Mouse (Mus musculus): ENCODE measurements at regions not wholly inside any gene's neighbourhood (a gene's known extent, or its start where the extent isn't known, plus 50 kb on each side); places are given as distances from the start of the nearest gene placed in this dataset.

DNA sequence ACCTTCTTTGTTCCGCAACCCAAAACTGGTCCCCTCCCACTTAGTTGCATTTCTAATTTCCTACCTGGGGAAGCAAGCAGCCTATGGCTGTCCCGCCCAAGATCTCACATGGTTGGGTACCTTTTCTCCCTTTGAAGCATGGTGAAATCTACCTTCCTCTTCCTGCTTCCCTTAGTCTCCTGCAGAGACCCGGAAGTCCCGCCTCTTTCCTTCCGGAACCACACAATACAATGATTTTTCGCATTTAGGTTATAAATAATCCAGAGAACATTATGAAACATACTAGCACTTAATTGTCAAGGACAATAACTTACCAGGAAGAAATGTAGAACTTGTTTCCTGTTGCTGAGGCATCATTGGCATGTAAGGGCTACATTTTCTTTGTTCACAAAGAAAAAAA is 58.8 kb downstream of the 1700009N14Rik start:
- no peak for DNase-seq (ENCODE audit: low spot score in 2 of 2)

DNA sequence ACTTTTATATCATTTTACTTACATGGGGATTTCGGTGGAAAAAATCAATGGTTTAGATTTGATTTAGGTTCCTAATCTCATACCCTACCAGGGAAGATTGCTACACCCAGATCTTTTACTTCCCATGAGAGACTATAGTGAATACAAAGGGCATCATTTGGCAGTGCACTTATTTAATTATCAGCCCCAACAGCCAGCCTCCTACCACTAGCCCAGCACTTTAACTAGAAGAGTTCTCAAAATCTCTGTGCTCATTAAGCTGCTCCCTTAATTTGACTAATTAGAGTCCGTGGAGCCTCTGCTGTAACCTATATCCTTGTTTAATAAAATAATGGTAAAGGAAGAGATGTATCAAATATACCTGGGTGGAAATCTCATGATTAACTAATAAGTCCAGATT is 77.4 kb downstream of the 1700009N14Rik start:
- no peak for DNase-seq (ENCODE audit: low spot score in 2 of 2)

DNA sequence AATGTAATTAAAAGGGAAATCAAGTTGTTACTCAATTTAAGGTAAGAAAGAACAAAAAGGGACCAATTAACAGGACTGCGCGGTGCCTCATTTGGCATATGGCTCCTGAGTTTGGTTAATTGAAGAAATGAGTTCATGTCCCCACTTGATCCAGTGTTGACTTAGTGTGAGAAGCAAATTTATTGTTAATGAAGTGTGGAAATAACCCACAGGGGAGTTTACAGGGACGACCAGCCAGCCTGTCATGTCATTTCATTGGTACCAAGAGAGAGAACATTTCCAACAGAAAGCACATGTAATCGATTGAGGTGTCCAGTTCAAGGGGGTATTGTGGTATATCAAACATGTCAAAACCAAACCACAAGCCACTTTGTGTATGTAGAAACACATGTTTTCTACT is 78.6 kb downstream of the 1700009N14Rik start:
- no peak for DNase-seq (ENCODE audit: low spot score in 2 of 2)

DNA sequence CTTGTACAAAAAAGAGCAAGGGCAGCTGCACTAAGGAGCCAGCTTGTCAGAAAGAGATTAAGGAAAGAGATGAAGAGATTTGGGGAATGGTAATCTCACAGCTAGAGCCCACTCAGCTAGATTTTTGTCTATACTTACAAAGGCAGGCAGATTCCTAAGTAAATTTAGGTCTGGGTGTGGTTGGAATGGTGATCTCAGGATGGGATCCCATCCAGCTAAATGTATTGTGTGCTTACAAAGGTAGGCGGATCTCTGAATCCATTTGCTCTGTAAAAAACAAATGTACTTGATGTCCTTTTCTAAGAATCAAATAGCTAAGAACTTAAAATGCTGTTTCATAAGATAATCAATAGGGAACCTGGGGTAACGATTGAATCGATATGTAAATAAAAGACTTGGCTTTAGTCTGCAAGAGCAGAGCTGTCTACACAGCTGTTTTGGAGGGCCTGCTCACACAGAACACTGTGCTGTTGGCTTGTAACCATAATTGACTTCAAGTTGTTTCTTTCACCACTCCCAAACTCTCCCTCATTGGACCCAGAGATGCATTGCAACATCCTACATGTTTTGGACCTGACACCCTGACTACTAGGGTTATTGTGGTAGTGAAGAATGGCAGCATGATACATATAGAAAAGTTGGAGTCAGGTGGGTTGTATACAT is 106.1 kb downstream of the 1700009N14Rik start:
- no peak for DNase-seq (ENCODE audit: low spot score in 2 of 2)

DNA sequence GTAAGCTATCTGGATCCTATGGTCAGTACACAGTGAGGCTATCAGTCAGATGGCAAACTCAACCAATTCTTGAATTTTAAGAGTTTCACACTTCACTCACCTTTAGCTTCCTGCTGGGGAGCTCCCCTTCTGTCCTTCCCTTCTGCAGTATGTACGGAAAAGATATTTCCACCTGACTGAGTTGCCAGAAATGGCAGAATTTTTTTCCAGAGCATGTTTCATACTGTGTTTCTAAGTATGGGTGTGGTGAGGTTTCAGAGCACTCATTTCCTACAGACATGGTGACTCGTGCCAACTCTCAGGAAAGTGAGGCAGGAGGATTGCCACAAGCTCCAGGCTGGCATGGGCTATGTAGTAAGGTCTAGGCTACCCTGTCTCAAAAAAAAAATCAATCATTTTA is 147.3 kb downstream of the 1700009N14Rik start:
- no peak for DNase-seq (ENCODE audit: low spot score in 2 of 2)

DNA sequence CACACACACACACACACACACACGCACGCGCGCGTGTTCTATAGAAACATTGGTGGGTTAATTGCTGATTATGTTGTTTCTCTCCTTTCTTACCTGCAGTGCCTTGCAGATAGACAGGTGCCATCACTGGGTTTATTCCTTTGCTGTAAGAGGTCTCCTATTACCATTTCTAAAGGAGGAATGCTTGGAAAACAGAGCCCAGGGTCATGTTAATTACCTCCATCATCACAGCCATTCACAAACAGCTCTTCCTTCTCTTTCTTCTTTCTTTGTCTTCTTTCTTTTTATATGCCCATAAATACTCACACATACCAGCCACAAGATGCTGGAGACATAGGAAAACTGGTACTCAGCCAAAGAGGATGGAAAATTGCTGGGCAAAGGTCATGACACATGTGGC is 155.0 kb downstream of the 1700009N14Rik start:
- DNase-seq (ENCODE audit: low spot score in 2 of 2) = no peak

DNA sequence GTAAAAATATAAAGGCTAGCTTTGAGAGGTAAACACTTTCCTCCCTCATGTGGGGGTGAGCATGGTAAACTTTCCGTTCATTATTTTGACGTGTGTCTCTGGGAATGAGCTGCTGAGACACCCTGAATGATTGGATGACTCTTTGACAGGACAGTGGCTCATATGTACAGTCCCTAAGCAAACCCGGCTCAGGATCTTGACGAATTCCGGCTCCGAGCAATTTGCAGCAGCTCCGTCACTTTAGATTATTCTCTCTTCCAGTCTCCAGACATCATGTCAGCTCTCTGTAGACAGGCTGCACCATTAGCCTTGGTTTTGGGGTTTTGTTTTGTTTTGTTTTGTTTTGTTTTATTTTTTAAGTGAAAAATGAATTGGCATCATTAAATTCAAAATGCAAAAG is 194.0 kb downstream of the 1700009N14Rik start:
- no peak for DNase-seq (ENCODE audit: low spot score in 2 of 2)

DNA sequence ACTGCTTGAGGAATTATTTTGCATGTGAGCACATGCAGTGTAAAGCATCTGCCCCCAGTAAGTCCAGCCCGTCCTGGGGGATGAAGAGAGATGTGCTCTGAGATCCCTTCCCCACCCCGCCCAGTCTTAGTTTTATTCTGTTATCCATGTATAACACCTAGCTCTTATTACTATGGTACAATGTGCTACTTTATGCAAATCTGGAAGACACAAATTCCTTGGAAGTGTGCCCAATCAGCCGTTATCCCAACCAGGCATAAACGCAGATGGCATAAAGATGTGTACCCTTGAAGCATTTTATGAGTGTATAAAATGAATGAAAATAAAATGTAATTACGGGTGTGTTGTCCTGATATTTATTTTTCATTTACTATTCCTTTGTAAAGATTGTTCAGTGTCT is 194.8 kb downstream of the 1700009N14Rik start:
- DNase-seq (ENCODE audit: low spot score in 2 of 2) = no peak

DNA sequence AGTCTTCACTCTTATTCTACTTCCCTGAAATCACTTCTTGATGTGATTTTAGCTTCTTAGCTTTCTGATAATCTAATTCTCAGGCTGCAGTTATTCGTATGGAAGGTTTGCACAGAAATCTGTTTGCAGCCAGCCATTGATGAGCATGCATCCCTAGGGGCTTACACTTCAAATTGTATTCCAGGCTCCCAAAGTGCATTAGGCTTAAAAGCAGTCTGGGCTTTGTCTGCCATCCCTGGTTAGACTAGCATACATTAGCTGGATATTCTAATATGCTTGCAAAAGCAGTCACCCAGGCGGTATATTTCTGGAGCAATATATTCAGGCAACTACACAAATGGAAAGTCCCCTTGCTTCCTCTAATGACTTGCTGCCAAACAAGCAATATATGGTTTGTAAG is 210.4 kb downstream of the 1700009N14Rik start:
- DNase-seq (ENCODE audit: low spot score in 2 of 2) = no peak

DNA sequence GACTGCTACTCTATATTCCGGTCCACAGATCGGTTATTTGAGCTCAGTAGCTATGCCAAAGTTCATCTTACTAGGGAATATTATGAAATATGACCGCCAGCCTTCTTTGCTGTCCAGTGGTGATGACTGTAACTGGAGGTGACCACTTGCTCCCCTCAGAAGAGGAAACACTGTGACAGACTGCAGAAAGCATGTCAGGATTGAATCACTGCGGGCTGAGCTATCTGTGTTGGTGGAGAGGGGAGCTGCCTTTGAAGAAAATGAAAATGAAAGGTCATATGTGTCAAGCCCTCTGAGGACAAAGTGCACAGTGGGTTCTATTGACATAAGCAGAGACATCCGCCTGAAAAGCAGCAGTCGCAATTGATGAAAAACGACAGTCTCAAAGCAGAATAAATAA is 222.5 kb downstream of the 1700009N14Rik start:
- no peak for DNase-seq (ENCODE audit: low spot score in 2 of 2)

DNA sequence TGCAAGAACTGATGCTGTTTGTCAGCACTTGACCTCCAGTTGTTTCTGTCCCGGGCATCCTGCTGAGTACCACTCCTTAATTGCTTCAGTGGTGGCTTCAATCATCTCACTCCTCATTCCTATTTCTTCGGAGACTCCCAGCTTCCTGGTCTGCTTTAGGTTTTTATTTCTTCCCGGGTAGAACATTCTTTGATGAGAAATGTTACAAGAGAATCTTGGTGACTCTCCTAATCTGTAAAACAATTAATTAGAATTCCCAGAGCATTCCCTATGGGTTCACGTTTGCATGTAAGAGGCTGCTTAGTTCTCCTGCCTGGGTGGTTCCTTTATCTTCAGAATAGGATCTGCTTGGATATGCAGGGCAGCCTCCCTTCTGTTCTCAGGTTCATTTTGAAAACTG is 245.1 kb downstream of the 1700009N14Rik start:
- DNase-seq (ENCODE audit: low spot score in 2 of 2) = no peak

DNA sequence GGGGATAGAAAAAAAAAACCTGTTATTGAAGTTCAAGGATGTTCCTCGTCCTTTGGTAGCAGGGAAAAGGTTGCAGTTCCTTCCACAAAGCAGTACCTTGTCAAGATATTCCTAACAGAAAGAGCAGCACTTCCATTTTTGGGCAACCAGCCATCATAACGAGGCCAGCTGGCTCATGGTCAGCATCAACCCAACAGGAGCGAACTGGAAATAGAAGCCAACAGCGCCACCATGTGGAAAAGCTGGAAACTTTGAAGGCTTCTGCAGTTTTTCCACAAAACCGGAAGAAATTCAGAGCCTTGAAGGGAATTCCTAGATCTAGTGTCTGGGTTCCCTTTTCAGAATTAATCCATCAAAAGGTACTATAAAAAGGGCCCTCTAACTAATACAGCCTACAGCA is 247.5 kb downstream of the 1700009N14Rik start:
- peak; percentile 4 to 57 for DNase-seq (ENCODE audit: low spot score in 2 of 2)

DNA sequence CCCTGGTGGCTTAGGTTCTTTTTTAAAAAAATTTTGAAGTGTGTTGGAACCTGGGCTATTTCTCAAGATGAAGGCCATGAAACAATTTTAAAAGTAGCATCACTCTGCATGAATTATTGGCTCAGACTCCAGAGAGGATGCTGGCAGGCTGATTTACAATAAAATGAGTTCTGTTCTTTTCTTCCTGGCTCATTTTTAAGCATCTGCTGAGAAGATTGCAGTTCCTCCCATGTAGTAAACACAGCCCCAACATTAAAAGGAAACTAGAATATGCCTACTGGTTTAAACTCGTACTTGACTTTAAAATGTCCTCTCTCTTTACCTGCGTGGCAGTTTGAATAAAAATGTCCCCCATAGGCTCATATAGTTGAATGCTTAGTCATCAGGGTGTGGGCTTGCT is 249.3 kb downstream of the 1700009N14Rik start:
- DNase-seq (ENCODE audit: low spot score in 2 of 2) = no peak

DNA sequence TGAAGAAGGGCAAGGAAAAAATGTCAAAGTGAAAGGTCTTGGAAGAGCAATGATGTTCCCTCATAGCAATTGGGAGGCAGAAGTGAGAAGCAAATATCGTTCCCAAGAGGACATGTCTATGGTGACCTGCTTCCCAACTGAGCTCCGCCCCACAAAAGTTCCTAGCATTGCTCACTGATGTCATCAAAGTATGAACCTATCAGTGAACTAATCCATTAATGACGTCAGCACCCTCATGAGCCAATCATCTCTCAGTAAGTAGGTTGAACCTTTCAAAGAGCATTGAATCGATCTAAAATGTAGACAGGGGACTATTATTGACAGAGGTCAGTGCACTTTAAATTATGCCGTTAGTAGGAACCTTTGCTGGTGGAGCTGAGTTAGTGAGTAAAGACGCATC is 267.4 kb downstream of the 1700009N14Rik start:
- DNase-seq (ENCODE audit: low spot score in 2 of 2) = no peak

DNA sequence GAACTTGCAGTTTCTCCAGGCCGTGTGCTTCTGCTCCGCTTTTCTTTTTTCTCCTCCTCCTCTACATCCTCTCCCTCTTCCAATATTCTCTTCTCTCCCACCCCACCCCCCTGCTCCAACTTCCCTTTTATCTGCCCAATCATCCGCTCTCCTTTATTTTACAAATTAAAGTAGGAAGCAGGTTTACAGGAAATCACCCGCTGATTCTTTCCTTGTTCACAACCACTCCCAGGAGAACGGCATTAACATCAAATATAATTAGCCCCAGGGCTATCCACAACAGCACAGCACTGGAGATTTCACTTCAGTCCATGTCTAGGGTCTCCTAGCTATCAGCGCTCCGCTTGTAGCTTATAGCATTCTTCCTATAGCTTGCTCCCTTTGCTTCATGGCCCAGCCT is 268.6 kb downstream of the 1700009N14Rik start:
- DNase-seq (ENCODE audit: low spot score in 2 of 2) = no peak

DNA sequence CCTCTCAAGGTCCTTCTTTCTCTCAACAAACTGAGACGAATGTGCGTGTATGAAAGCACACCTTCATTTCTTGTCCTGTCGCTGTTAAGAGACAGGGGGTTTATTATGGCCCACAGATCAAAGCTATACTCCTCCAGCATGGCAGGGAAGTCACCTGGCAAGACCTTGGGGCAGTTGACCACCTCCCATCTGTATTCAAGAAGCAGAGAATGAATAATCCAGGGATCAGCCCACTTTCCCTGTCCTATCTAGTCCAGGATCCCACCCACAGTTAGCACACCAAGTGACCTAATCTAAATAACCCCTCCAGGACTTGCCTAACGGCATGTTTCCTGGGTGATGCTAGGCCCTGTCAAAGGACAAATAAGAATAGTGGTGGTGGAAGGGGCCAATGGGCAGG is 269.9 kb downstream of the 1700009N14Rik start:
- DNase-seq (ENCODE audit: low spot score in 2 of 2) = no peak

DNA sequence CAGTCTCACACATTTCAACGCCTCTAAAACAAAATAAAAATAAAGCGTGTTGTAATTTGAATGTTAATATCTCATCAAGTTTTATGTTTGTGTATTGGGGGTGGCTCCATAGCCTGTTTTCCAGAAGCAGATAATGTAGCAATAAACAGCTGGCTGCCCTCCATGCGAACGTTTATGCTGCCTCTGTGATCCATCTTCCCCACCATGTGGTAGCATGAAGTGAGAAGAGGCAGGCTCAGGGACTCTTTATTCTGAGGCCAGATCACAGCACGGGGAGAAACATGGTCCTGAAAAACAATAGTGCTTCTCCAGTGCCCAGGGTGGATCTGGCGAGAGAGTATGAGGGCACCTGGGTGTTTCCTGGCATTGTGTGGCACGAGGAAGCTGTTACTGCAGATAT is 271.4 kb downstream of the 1700009N14Rik start:
- DNase-seq (ENCODE audit: low spot score in 2 of 2) = no peak

DNA sequence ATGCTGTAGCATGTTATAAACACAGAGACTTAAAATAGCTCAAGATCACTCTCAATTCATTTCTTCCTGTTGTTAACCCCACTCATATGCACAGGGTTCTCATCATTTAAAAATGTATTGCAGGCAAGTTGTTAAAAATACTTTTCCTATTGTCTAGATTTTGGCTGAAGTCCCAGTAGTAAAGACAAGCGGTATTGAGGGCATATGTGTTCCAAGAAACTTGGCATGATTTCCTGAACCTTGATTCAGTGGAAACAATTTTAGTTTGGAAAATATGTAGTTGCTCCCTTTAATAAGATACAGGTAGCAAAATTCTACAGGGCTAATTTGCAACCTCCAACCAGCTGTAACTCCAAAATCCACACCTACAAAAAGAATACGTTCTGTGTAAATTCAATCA is 315.5 kb downstream of the 1700009N14Rik start:
- DNase-seq (ENCODE audit: low spot score in 2 of 2) = no peak

DNA sequence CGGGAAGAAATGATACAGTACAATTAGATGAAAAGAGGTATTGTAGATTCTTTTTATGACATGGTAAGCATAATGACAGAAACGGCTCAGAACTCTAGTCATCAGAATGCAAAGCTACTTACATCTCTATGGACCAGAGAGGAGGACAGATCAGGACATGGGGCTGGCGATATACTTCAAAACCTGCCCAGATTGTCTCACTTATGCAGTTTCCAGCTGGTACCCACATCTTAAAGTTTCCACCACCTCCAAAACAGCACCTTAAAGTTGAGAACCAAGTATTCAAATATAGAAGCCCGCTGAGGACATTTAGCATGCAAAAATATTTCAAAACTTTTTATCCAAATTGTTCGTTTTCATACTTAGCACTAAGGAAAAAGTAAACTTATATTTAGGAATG is 341.0 kb downstream of the 1700009N14Rik start:
- no peak for DNase-seq (ENCODE audit: low spot score in 2 of 2)

DNA sequence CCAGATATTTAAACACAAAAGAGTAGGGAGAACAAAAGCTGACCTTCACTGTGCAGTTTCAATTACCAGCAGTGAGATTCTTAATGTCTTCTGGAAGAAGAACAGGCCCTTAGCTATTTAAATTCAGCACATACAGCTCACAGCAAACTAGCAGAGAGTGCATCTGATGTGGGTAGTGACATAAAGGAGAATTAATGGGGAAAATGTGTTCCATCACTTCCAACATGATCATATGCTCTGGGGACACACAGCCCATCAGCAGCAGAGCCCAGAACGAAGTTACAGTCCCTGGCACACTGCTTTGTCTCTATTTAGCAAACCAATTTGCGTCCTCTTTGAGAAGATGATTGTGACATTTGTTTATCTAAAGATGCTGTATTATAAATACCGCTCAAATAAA is 332.9 kb upstream of the Aco1 start:
- no peak for DNase-seq (ENCODE audit: low spot score in 2 of 2)

DNA sequence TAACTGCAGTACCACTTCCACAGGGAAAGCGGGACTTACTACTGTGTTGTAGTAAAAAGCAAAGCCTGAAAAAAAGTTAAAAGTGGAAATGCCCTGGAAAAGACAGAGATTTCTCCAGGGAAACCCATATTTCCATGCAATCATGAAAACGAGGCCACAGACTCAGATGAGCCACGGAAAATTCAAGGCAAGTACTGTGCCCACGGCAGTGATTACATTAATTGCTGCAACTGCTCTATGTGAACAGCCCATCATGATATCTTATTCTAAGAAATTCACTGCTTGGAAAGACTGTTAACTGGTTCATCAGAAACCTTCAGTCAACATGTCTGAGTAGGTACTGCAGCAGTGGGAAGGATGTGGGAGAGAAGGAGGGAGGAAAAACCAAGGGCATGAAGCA is 330.1 kb upstream of the Aco1 start:
- DNase-seq (ENCODE audit: low spot score in 2 of 2) = no peak

DNA sequence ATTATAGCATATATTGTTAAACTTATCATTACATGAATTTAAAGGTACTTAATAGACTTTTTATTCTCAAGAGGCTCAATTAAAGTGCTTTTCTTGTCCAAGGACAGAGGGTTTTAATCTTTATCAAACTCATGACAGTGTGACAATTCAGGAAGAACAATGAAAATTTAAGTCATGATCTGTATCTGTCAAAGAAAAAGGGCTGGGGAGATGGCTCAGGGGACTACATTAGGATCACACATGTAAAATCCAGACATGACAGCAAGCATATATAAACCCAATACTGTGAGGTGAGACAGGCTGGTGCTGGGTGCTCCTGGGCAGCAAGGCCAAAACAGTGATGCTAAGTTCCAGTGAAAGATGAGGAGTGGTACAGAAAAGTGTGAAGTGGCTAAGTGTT is 327.3 kb upstream of the Aco1 start:
- no peak for DNase-seq (ENCODE audit: low spot score in 2 of 2)

DNA sequence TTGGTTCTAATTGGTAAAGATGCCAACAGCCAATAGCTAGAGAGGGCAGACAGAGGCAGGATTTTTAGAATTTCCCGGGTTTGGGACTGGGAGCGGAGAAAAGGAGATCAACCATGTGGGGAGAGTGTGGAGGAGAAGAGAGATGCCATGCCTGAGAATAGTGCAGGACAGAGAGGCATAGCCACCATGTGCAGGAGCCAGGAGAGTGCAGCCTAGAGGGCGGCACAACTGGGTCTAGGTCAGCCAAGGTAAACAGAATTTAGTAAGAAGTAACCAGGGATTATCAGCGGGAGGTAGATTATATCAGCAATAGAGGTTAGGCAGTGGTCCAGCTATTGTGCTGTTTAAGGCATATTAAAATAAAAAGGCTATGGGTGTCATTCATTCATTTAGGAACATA is 325.2 kb upstream of the Aco1 start:
- DNase-seq (ENCODE audit: low spot score in 2 of 2) = no peak

DNA sequence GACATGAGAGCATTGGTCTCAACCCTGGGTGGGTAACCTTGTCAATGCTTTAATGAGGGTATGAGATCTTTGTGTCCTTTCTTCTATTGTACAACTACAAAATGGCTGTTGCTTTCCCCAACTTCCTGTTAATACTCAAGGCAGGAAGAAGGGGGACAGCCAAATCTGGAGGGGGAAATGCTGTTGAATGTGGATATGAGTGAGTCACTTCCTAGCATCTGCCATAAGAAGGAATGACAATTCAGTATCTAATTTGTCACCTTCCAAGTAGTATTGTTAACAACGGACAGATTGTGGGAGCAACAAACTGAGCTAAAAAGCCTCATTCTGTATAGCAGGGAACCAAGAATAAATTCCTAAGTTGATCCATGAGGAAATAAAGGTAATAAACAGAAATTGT is 309.2 kb upstream of the Aco1 start:
- DNase-seq (ENCODE audit: low spot score in 2 of 2) = no peak

Data from heart, adult 9 months (tissue).